Mouse (Mus musculus): ENCODE results near the gene Gm20075. TPM values are rescaled to one million over a fixed set of nuclear protein-coding genes. Genes with fewer than 3 reads are reported as not detected.
"Not testable (repeated sequence)": the region's sequence is repeated elsewhere in the genome, so short reads cannot be mapped to it uniquely, and the experiment has no call there.

Gm20075 gene
- total RNA-seq, 1 experiment = 13.2 TPM

DNA sequence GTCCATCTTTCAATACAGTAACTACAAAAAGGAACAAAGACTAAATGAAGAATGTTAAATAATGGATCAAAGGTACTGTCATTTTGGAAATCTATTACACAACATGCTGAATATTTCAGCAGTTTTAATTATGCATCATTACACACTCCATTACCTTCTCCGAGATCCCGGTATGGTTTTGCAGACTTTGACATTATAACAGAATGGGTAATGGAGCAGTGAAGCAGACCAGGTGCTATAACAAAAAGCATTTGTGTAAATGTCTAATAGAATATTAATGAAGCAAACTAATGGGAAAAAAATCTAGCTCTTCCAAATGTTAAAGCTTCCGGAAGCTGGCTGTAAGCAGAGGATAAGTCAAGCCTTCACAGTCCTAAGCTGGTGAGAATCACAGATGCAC lies 29.6 kb upstream of the Gm20075 start:
- no peaks in the 10 kb centered on the region for H3K4me1 ChIP-seq (ENCODE audit: control insufficient read depth in 2 of 2, insufficient read depth in 2 of 2, low read length in 2 of 2, poor library complexity in 1 of 2)
- in situ Hi-C loops (cut with MboI; ENCODE audit: low sequenced_read_pairs in 2 of 2, unreplicated experiment in 2 of 2) = no loop called here
- no peak overlapping the region for H3K9ac ChIP-seq (ENCODE audit: insufficient read depth, low read depth, low read length, poor library complexity, severe bottlenecking)
- H3K27ac ChIP-seq (ENCODE audit: insufficient read depth, low read depth, low read length, poor library complexity, severe bottlenecking) = no peak overlapping the region
- H3K9me3 ChIP-seq (ENCODE audit: control insufficient read depth, insufficient read depth, low read depth, low read length) = no peaks in the 10 kb centered on the region
- TF ChIP-seq HCFC1 (IDR thresholded peaks at IDR 0.05; ENCODE audit: borderline replicate concordance, insufficient read depth, low read length) (no peak), CHD2 (IDR thresholded peaks at IDR 0.05; ENCODE audit: low read depth, low read length) (no peak), MAFK (IDR thresholded peaks at IDR 0.05; ENCODE audit: insufficient read depth, low read depth, low read length) (no peak), ZNF384 (IDR thresholded peaks at IDR 0.05; ENCODE audit: low read depth, low read length) (no peak), ZC3H11A (IDR thresholded peaks at IDR 0.05; ENCODE audit: borderline replicate concordance, low read depth, low read length) (no peak)
- no peak overlapping the region for H3K4me3 ChIP-seq (ENCODE audit: insufficient read depth in 1 of 2, low read depth in 1 of 2, low read length in 2 of 2, poor library complexity in 1 of 2, severe bottlenecking in 1 of 2)
- DNase-seq (ENCODE audit: low read depth, low spot score) = no peak
- H3K36me3 ChIP-seq (ENCODE audit: control insufficient read depth, insufficient read depth, low read length, poor library complexity, severe bottlenecking) = no peaks in the 10 kb centered on the region

DNA sequence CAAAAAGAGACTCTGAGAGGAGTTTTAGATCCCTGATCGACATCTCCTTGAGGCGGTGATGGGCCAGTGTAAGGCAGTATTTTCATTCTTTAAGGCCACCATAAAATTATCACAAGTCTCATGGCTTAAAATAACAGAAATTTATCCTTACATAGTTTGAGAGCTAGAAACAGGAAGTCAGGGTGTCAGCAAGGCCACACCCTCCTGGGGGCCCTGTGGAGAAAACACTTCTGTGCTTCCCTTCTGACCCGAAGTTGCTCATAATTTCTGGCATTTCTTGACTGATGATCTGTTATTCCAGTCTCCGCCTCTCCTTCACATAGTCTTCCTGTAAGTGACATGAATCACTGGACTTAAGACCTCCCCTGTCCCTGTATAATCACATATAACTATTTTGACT lies 25.2 kb upstream of the Gm20075 start:
- no peak overlapping the region for H3K27ac ChIP-seq (ENCODE audit: insufficient read depth, low read depth, low read length, poor library complexity, severe bottlenecking)
- no peak for DNase-seq (ENCODE audit: low read depth, low spot score)
- H3K4me3 ChIP-seq (ENCODE audit: insufficient read depth in 1 of 2, low read depth in 1 of 2, low read length in 2 of 2, poor library complexity in 1 of 2, severe bottlenecking in 1 of 2) = no peak overlapping the region
- no peaks in the 10 kb centered on the region for H3K4me1 ChIP-seq (ENCODE audit: control insufficient read depth in 2 of 2, insufficient read depth in 2 of 2, low read length in 2 of 2, poor library complexity in 1 of 2)
- no peaks in the 10 kb centered on the region for H3K9me3 ChIP-seq (ENCODE audit: control insufficient read depth, insufficient read depth, low read depth, low read length)
- H3K36me3 ChIP-seq (ENCODE audit: control insufficient read depth, insufficient read depth, low read length, poor library complexity, severe bottlenecking) = no peaks in the 10 kb centered on the region
- no peak overlapping the region for H3K9ac ChIP-seq (ENCODE audit: insufficient read depth, low read depth, low read length, poor library complexity, severe bottlenecking)
- TF ChIP-seq MAFK (IDR thresholded peaks at IDR 0.05; ENCODE audit: insufficient read depth, low read depth, low read length) (no peak), CHD2 (IDR thresholded peaks at IDR 0.05; ENCODE audit: low read depth, low read length) (no peak), ZC3H11A (IDR thresholded peaks at IDR 0.05; ENCODE audit: borderline replicate concordance, low read depth, low read length) (no peak), HCFC1 (IDR thresholded peaks at IDR 0.05; ENCODE audit: borderline replicate concordance, insufficient read depth, low read length) (no peak), ZNF384 (IDR thresholded peaks at IDR 0.05; ENCODE audit: low read depth, low read length) (no peak)
- in situ Hi-C loops (cut with MboI; ENCODE audit: low sequenced_read_pairs in 2 of 2, unreplicated experiment in 2 of 2) = no loop called here

GRCm38 (mm10) chr13:96090929-96091328 lies 9.8 kb upstream of the Gm20075 start:
- Histone ChIP-seq H3K4me3 (ENCODE audit: insufficient read depth in 1 of 2, low read depth in 1 of 2, low read length in 2 of 2, poor library complexity in 1 of 2, severe bottlenecking in 1 of 2) (no peak overlapping the region), H3K9ac (ENCODE audit: insufficient read depth, low read depth, low read length, poor library complexity, severe bottlenecking) (no peak overlapping the region), H3K27ac (ENCODE audit: insufficient read depth, low read depth, low read length, poor library complexity, severe bottlenecking) (no peak overlapping the region), H3K36me3 (ENCODE audit: control insufficient read depth, insufficient read depth, low read length, poor library complexity, severe bottlenecking) (no peaks in the 10 kb centered on the region), H3K4me1 (ENCODE audit: control insufficient read depth in 2 of 2, insufficient read depth in 2 of 2, low read length in 2 of 2, poor library complexity in 1 of 2) (no peaks in the 10 kb centered on the region; a peak in 1 of 4 replicates), H3K9me3 (ENCODE audit: control insufficient read depth, insufficient read depth, low read depth, low read length) (no peaks in the 10 kb centered on the region)
- TF ChIP-seq CHD2 (IDR thresholded peaks at IDR 0.05; ENCODE audit: low read depth, low read length) (no peak), ZNF384 (IDR thresholded peaks at IDR 0.05; ENCODE audit: low read depth, low read length) (no peak), MAFK (IDR thresholded peaks at IDR 0.05; ENCODE audit: insufficient read depth, low read depth, low read length) (no peak), HCFC1 (IDR thresholded peaks at IDR 0.05; ENCODE audit: borderline replicate concordance, insufficient read depth, low read length) (no peak), ZC3H11A (IDR thresholded peaks at IDR 0.05; ENCODE audit: borderline replicate concordance, low read depth, low read length) (no peak)
- DNase-seq (ENCODE audit: low read depth, low spot score) = no peak
- in situ Hi-C loops (cut with MboI; ENCODE audit: low sequenced_read_pairs in 2 of 2, unreplicated experiment in 2 of 2) = no loop called here

- DNase-seq (ENCODE audit: low read depth, low spot score) = no peak
- in situ Hi-C loops (cut with MboI; ENCODE audit: low sequenced_read_pairs in 2 of 2, unreplicated experiment in 2 of 2) = no loop called here
- TF ChIP-seq ZNF384 (IDR thresholded peaks at IDR 0.05; ENCODE audit: low read depth, low read length) (no peak), CHD2 (IDR thresholded peaks at IDR 0.05; ENCODE audit: low read depth, low read length) (no peak), ZC3H11A (IDR thresholded peaks at IDR 0.05; ENCODE audit: borderline replicate concordance, low read depth, low read length) (no peak), HCFC1 (IDR thresholded peaks at IDR 0.05; ENCODE audit: borderline replicate concordance, insufficient read depth, low read length) (no peak), MAFK (IDR thresholded peaks at IDR 0.05; ENCODE audit: insufficient read depth, low read depth, low read length) (no peak)
- Histone ChIP-seq H3K9me3 (ENCODE audit: control insufficient read depth, insufficient read depth, low read depth, low read length) (no peaks in the 10 kb centered on the region), H3K36me3 (ENCODE audit: control insufficient read depth, insufficient read depth, low read length, poor library complexity, severe bottlenecking) (no peaks in the 10 kb centered on the region), H3K27ac (ENCODE audit: insufficient read depth, low read depth, low read length, poor library complexity, severe bottlenecking) (no peak overlapping the region), H3K9ac (ENCODE audit: insufficient read depth, low read depth, low read length, poor library complexity, severe bottlenecking) (no peak overlapping the region), H3K4me3 (ENCODE audit: insufficient read depth in 1 of 2, low read depth in 1 of 2, low read length in 2 of 2, poor library complexity in 1 of 2, severe bottlenecking in 1 of 2) (no peak overlapping the region), H3K4me1 (ENCODE audit: control insufficient read depth in 2 of 2, insufficient read depth in 2 of 2, low read length in 2 of 2, poor library complexity in 1 of 2) (no peaks in the 10 kb centered on the region; a peak in 1 of 4 replicates)
These were observed 4.6 kb upstream of the Gm20075 start for GRCm38 (mm10) chr13:96085581-96086302.

- H3K9me3 ChIP-seq (ENCODE audit: control insufficient read depth, insufficient read depth, low read depth, low read length); H3K4me1 ChIP-seq (ENCODE audit: control insufficient read depth in 2 of 2, insufficient read depth in 2 of 2, low read length in 2 of 2, poor library complexity in 1 of 2); in situ Hi-C loops (cut with MboI; ENCODE audit: low sequenced_read_pairs in 2 of 2, unreplicated experiment in 2 of 2); H3K27ac ChIP-seq (ENCODE audit: insufficient read depth, low read depth, low read length, poor library complexity, severe bottlenecking); H3K9ac ChIP-seq (ENCODE audit: insufficient read depth, low read depth, low read length, poor library complexity, severe bottlenecking); DNase-seq (ENCODE audit: low read depth, low spot score); H3K4me3 ChIP-seq (ENCODE audit: insufficient read depth in 1 of 2, low read depth in 1 of 2, low read length in 2 of 2, poor library complexity in 1 of 2, severe bottlenecking in 1 of 2); H3K36me3 ChIP-seq (ENCODE audit: control insufficient read depth, insufficient read depth, low read length, poor library complexity, severe bottlenecking): not testable (repeated sequence)
These were observed 578 bp upstream of the Gm20075 start, which contains the start of gene Gm17190 for GRCm38 (mm10) chr13:96081754-96082153. Gene Gm17190 (plus strand): TSS chr13:96082054.
